Mouse (Mus musculus) cerebellum, adult 2 months (tissue): ENCODE data around the gene Ctdsp1. TPM values are rescaled to one million over a fixed set of nuclear protein-coding genes. Genes with fewer than 3 reads are reported as not detected.

Experiments
- DNase-seq, 2 experiments: peaks; one replicate each; pipeline ENCODE4 v3.0.0; 2021
- H3K27ac ChIP-seq: fragments of 200-500 bp; 2 replicates; pipeline ENCODE4 v1.5.1; 2012; ENCODE audit warnings: low read length, control low read depth, inconsistent platforms; ENCODE audit not compliant: insufficient read depth
- H3K27me3 ChIP-seq: fragments of 200-500 bp; 2 replicates; pipeline ENCODE4 v1.6.1; 2012; ENCODE audit warnings: inconsistent platforms, mild to moderate bottlenecking, low read length, moderate library complexity; ENCODE audit not compliant: control insufficient read depth, insufficient read depth
- H3K4me1 ChIP-seq: fragments of 200-500 bp; 2 replicates; pipeline ENCODE4 v1.6.1; 2011; ENCODE audit warnings: low read length; ENCODE audit not compliant: control insufficient read depth, insufficient read depth
- H3K4me3 ChIP-seq: fragments of 200-500 bp; replicated peaks from 2 replicates; pipeline ENCODE3; 2011; ENCODE audit warnings: mild to moderate bottlenecking, low read depth, low read length, control low read depth; ENCODE audit not compliant: insufficient read depth
- CTCF ChIP-seq: fragments of 200-500 bp; IDR thresholded peaks from 2 replicates; pipeline ENCODE4 v1.5.1; 2011; ENCODE audit warnings: low read depth, mild to moderate bottlenecking, control low read depth, low read length, moderate library complexity, borderline replicate concordance; ENCODE audit not compliant: insufficient read depth
- POLR2A ChIP-seq: fragments of 200-500 bp; IDR thresholded peaks from 2 replicates; pipeline ENCODE4 v1.6.1; 2011; ENCODE audit warnings: low read length, control low read depth, borderline replicate concordance; ENCODE audit not compliant: insufficient read depth
- WGBS: fragments of 180-500 bp; shearing (Covaris S2); methylation state at CpG from one replicate; pipeline ENCODE4 v1.1.7; 2018; 5-methylcytosine and 5-hydroxymethylcytosine counted together
- polyA plus RNA-seq: library from polyadenylated mRNA; depleted of rRNA; stranded (reverse); fragments of >200 nt; gene quantifications from 2 replicates; pipeline ENCODE4 v1.2.3, GENCODE M21; 2012

Gene Ctdsp1
- polyA plus RNA-seq, 1 experiment, result 35.7 TPM

GRCm38 (mm10) chr1:74367886-74368645 lies 23.2 kb upstream of the Ctdsp1 start:
- Histone ChIP-seq H3K27ac (no peak overlapping the region), H3K27me3 (no peaks in the 10 kb centered on the region), H3K4me1 (no peaks in the 10 kb centered on the region), H3K4me3 (peak overlapping the region; percentile 39)
- 22% methylated on average over 34 of the region's 34 CpGs for WGBS
- peak; percentile 33 to 39 for DNase-seq
- TF ChIP-seq POLR2A (no peak), CTCF (no peak)

- Histone ChIP-seq H3K4me3 (no peak overlapping the region), H3K27me3 (no peaks in the 10 kb centered on the region), H3K27ac (no peak overlapping the region), H3K4me1 (no peaks in the 10 kb centered on the region)
- TF ChIP-seq POLR2A, result no peak
- no peak for TF ChIP-seq CTCF
- WGBS, result 68% methylated on average over 4 of the region's 4 CpGs
- no peak for DNase-seq
These were observed 21.3 kb upstream of the Ctdsp1 start for GRCm38 (mm10) chr1:74370040-74370439.

DNA sequence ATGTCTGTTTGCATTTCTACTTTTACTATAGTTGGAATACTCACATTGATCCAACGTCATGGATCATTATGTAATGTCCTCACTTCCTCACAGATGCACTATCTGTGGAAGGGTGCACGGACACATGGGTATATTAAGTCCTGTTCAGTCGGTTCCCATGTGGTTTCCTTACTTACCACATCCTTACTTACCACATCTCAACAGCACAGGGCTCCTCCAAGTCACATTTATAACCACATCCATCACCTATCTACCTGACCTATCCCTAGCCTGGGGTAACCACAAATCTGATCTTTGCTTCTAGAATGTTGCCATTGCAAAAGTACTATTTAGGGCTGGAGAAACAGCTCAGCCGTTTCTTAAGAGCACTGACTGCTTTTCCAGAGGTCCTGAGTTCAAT lies 17.9 kb upstream of the Ctdsp1 start:
- TF ChIP-seq POLR2A (no peak), CTCF (no peak)
- DNase-seq, result no peak
- H3K27me3 ChIP-seq, result no peaks in the 10 kb centered on the region
- H3K4me1 ChIP-seq, result no peaks in the 10 kb centered on the region
- H3K4me3 ChIP-seq, result no peak overlapping the region
- 72% methylated on average over 4 of the region's 4 CpGs for WGBS
- no peak overlapping the region for H3K27ac ChIP-seq

GRCm38 (mm10) chr1:74374980-74375379 lies 16.3 kb upstream of the Ctdsp1 start, which contains the start of gene Slc11a1:
Slc11a1 (plus strand) TSS chr1:74375195.
- TF ChIP-seq CTCF (no peak), POLR2A (no peak)
- no peak within 1 kb of the TSS for H3K27ac ChIP-seq
- no peak within 1 kb of the TSS for H3K4me3 ChIP-seq
- 64% methylated on average over 8 of the region's 8 CpGs for WGBS
- no peaks in the 10 kb centered on the region for H3K4me1 ChIP-seq
- DNase-seq, result no peak
- no peaks in the 10 kb centered on the region for H3K27me3 ChIP-seq

DNA sequence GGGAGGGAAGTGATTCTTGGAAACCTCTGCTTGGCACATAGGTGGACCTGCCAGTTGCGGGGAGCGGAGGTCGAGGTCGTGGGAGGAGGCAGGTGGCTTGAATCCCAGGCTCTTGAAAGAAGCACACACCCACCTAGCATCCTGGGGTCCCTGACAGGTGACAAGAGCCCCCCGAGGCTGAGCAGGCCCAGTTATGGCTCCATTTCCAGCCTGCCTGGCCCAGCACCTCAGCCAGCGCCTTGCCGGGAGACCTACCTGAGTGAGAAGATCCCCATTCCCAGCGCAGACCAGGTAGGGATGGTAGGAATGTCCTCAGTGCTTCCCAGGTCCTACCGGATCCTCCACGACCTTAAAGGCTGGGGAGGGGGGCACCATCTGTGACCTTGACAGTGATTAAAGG lies 15.7 kb upstream of the Ctdsp1 start:
- H3K27ac ChIP-seq, result no peak overlapping the region

DNA sequence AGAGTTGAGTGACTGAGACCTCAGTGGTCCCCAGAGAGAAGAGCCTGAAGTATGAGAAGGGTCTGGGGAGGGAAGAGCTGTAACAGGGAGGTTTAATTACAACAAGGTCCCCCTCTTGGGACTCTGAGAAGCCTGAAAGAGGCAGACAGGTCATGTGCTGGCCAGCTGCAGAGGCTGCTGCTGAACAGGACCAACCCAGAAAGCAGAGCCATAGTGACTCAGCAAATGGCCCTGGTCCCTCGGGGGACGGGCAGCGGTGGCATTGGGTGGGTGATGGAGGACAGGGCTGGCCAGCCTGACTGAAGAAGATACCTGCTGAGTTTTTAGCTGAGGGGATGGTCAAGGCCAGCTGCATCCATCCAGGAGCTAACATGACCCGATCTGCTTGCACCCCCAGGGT lies 14.9 kb upstream of the Ctdsp1 start:
- no peak overlapping the region for H3K27ac ChIP-seq
- H3K27me3 ChIP-seq, result no peaks in the 10 kb centered on the region
- H3K4me1 ChIP-seq, result no peaks in the 10 kb centered on the region
- WGBS, result 89% methylated on average over 4 of the region's 4 CpGs
- H3K4me3 ChIP-seq, result no peak overlapping the region
- DNase-seq, result no peak
- TF ChIP-seq POLR2A (no peak), CTCF (no peak)

More for the DNA sequence above, 15.7 kb upstream of the Ctdsp1 start:
- TF ChIP-seq POLR2A (no peak), CTCF (no peak)
- Histone ChIP-seq H3K4me1 (no peaks in the 10 kb centered on the region), H3K27me3 (no peaks in the 10 kb centered on the region), H3K4me3 (no peak overlapping the region)
- DNase-seq, result no peak
- WGBS, result 69% methylated on average over 10 of the region's 10 CpGs

GRCm38 (mm10) chr1:74379058-74379504 lies 12.2 kb upstream of the Ctdsp1 start:
- TF ChIP-seq CTCF (no peak), POLR2A (no peak)
- no peaks in the 10 kb centered on the region for H3K4me1 ChIP-seq
- WGBS, result 87% methylated on average over 7 of the region's 7 CpGs
- no peak for DNase-seq
- no peak overlapping the region for H3K27ac ChIP-seq
- no peaks in the 10 kb centered on the region for H3K27me3 ChIP-seq
- H3K4me3 ChIP-seq, result no peak overlapping the region

- no peak overlapping the region for H3K27ac ChIP-seq
- DNase-seq, result no peak
- 88% methylated on average over 5 of the region's 5 CpGs for WGBS
These were observed 10.8 kb upstream of the Ctdsp1 start for GRCm38 (mm10) chr1:74380484-74380883.

More at GRCm38 (mm10) chr1:74380484-74380883, 10.8 kb upstream of the Ctdsp1 start:
- TF ChIP-seq POLR2A, result no peak
- no peak for TF ChIP-seq CTCF
- Histone ChIP-seq H3K27me3 (no peaks in the 10 kb centered on the region), H3K4me3 (no peak overlapping the region), H3K4me1 (no peaks in the 10 kb centered on the region)
